Mouse (Mus musculus): ENCODE measurements around the gene Tmub2.

GRCm38 (mm10) chr11:102299839-102300238 is 15.1 kb downstream of the Tmub2 start:
- TF ChIP-seq CTCF (IDR thresholded peaks at IDR 0.05; ENCODE audit: insufficient read depth, low read depth, low read length) (no peak), POLR2A (IDR thresholded peaks at IDR 0.05; ENCODE audit: insufficient read depth, low read depth, low read length) (no peak)

Data from olfactory bulb, adult 2 months (tissue).